ENCODE assay signal across 8 mouse cellular contexts in genomic region chr11:102697338-102698017, GRCm38 (mm10). TPM values are rescaled to one million over a fixed set of nuclear protein-coding genes. Genes with fewer than 3 reads are reported as not detected.
DNase-seq lines count a peak whose midpoint lies in the region; ATAC-seq and TF ChIP-seq lines count a peak whose summit lies in the region.

Gene Ccdc43 (minus strand): TSS chr11:102697782.

- TF ChIP-seq POLR2A in MEL (IDR thresholded peaks at IDR 0.05; ENCODE audit: control insufficient read depth in 1 of 2, insufficient read depth in 1 of 2, low read depth in 1 of 2, low read length in 2 of 2, poor library complexity in 1 of 2) = peak; percentile 94 to 96; a peak in 3 of 4 replicates
- TF ChIP-seq POLR2A in cerebellum, adult 2 months (IDR thresholded peaks at IDR 0.05; ENCODE audit: borderline replicate concordance, insufficient read depth, low read length) = peak; percentile 95
- TF ChIP-seq POLR2A in lung, adult 2 months (IDR thresholded peaks at IDR 0.05; ENCODE audit: borderline replicate concordance, extremely low read depth, low read depth, low read length) = peak; percentile 77

- peak; percentile 99 for ATAC-seq in forebrain, postnatal 0 days
- peak; percentile 97 for ATAC-seq in neural tube, embryonic 15.5 days (ENCODE audit: low FRiP score)

- no peak for TF ChIP-seq CTCF in MEL (IDR thresholded peaks at IDR 0.05 in 2 of 3, conservative IDR thresholded peaks at IDR 0.05 in 1 of 3; ENCODE audit: control insufficient read depth in 1 of 3, insufficient read depth in 1 of 3, low read depth in 2 of 3, low read length in 3 of 3, poor library complexity in 1 of 3, severe bottlenecking in 1 of 3)
- TF ChIP-seq CTCF in cerebellum, adult 2 months (IDR thresholded peaks at IDR 0.05; ENCODE audit: borderline replicate concordance, insufficient read depth, low read depth, low read length) = no peak
- no peak for TF ChIP-seq CTCF in forebrain, postnatal 0 days (IDR thresholded peaks at IDR 0.05; ENCODE audit: low read depth)
- TF ChIP-seq CTCF in layer of hippocampus, adult 2 months (conservative IDR thresholded peaks at IDR 0.05) = no peak
- no peak for TF ChIP-seq CTCF in lung, adult 2 months (IDR thresholded peaks at IDR 0.05; ENCODE audit: insufficient read depth, low read length)

- H3K79me2 ChIP-seq in MEL (ENCODE audit: control insufficient read depth, insufficient read depth, low read length, poor library complexity) = peaks cover 10% of the 10 kb centered on the region

- H3K4me2 ChIP-seq in forebrain, postnatal 0 days (ENCODE audit: low read depth) = peak within 1 kb of the TSS; percentile 79
- H3K4me2 ChIP-seq in neural tube, embryonic 15.5 days = peak within 1 kb of the TSS; percentile 68

- H3K4me1 ChIP-seq in MEL (ENCODE audit: control insufficient read depth in 1 of 2, insufficient read depth in 2 of 2, low read length in 2 of 2) = peaks cover 2 to 17% of the 10 kb centered on the region in 2 experiments; a peak in 3 of 4 replicates
- H3K4me1 ChIP-seq in cerebellum, adult 2 months (ENCODE audit: control insufficient read depth, insufficient read depth, low read length) = peaks cover 3% of the 10 kb centered on the region
- H3K4me1 ChIP-seq in forebrain, postnatal 0 days (ENCODE audit: insufficient read depth) = peaks cover 5% of the 10 kb centered on the region; the same call in 1 of the 2 replicates
- H3K4me1 ChIP-seq in lung, adult 2 months (ENCODE audit: control insufficient read depth, insufficient read depth, low read length) = peaks cover 6% of the 10 kb centered on the region; the same call in 1 of the 2 replicates
- peaks cover 20% of the 10 kb centered on the region for H3K4me1 ChIP-seq in neural tube, embryonic 15.5 days

- TF ChIP-seq RAD21 in MEL (IDR thresholded peaks at IDR 0.05; ENCODE audit: low read depth, low read length) = no peak

- peaks cover 0 to 21% of the 10 kb centered on the region in 2 experiments; a peak in 2 of 4 replicates for H3K36me3 ChIP-seq in MEL (ENCODE audit: control insufficient read depth in 1 of 2, insufficient read depth in 2 of 2, low read length in 2 of 2)
- H3K36me3 ChIP-seq in forebrain, postnatal 0 days (ENCODE audit: insufficient read depth) = peaks cover 3% of the 10 kb centered on the region
- peaks cover 8% of the 10 kb centered on the region; the same call in 1 of the 2 replicates for H3K36me3 ChIP-seq in neural tube, embryonic 15.5 days

- H3K27ac ChIP-seq in MEL (ENCODE audit: control insufficient read depth, low read depth, low read length) = peak within 1 kb of the TSS; percentile 25; the same call in 1 of the 2 replicates
- peak within 1 kb of the TSS; percentile 87 for H3K27ac ChIP-seq in cerebellum, adult 2 months (ENCODE audit: insufficient read depth, low read length)
- peak within 1 kb of the TSS; percentile 86 for H3K27ac ChIP-seq in forebrain, postnatal 0 days (ENCODE audit: low read depth, low read length)
- peak within 1 kb of the TSS; percentile 93 for H3K27ac ChIP-seq in layer of hippocampus, adult 2 months
- H3K27ac ChIP-seq in neural tube, embryonic 15.5 days (replicated peaks) = peak within 1 kb of the TSS; percentile 84

- H3K4me3 ChIP-seq in MEL (ENCODE audit: control insufficient read depth in 1 of 2, insufficient read depth in 1 of 2, low read depth in 2 of 2, low read length in 2 of 2) = peak within 1 kb of the TSS; percentile 81 to 86
- peak within 1 kb of the TSS; percentile 89 for H3K4me3 ChIP-seq in cerebellum, adult 2 months (replicated peaks; ENCODE audit: insufficient read depth, low read depth, low read length)
- peak within 1 kb of the TSS; percentile 69 for H3K4me3 ChIP-seq in forebrain, postnatal 0 days (ENCODE audit: low read depth, low read length)
- peak within 1 kb of the TSS; percentile 74 for H3K4me3 ChIP-seq in layer of hippocampus, adult 2 months
- peak within 1 kb of the TSS; percentile 99 for H3K4me3 ChIP-seq in lung, adult 2 months (replicated peaks; ENCODE audit: extremely low read depth, low read depth, low read length)
- peak within 1 kb of the TSS; percentile 77 for H3K4me3 ChIP-seq in neural tube, embryonic 15.5 days (replicated peaks)

- peak; percentile 94 for DNase-seq in MEL (ENCODE audit: low read depth, low spot score)
- peak; percentile 86 to 90 for DNase-seq in cerebellum, adult 2 months
- peak; percentile 93 for DNase-seq in forebrain, postnatal 0 days
- DNase-seq in heart, postnatal 4 days = peak; percentile 89
- peak; percentile 82 to 91 for DNase-seq in layer of hippocampus, adult 2 months (ENCODE audit: low spot score in 2 of 2)
- peak; percentile 87 for DNase-seq in lung, adult 2 months
- peak; percentile 90 for DNase-seq in testis, postnatal 10 days (ENCODE audit: low spot score)

- peak in 1 of 2 experiments; percentile 41; a peak in 1 of 4 replicates for TF ChIP-seq EP300 in MEL (IDR thresholded peaks at IDR 0.05; ENCODE audit: low read depth in 1 of 2, low read length in 2 of 2)

- WGBS in cerebellum, adult 2 months = under 1% methylated on average over 49 of the region's 49 CpGs
- whole genome bisulfite sequencing in forebrain, postnatal 0 days = 4% methylated on average over 48 of the region's 49 CpGs
- WGBS in lung, adult 2 months = under 1% methylated on average over 49 of the region's 49 CpGs
- under 1% methylated on average over 49 of the region's 49 CpGs for WGBS in neural tube, embryonic 15.5 days

- peak within 1 kb of the TSS; percentile 75 for H3K9ac ChIP-seq in MEL (ENCODE audit: control insufficient read depth, low read depth, low read length, poor library complexity, severe bottlenecking)
- peak within 1 kb of the TSS; percentile 81 for H3K9ac ChIP-seq in forebrain, postnatal 0 days
- H3K9ac ChIP-seq in neural tube, embryonic 15.5 days (replicated peaks) = peak within 1 kb of the TSS; percentile 76

- H3K9me3 ChIP-seq in MEL (replicated peaks; ENCODE audit: insufficient read depth, low read length) = no peaks in the 10 kb centered on the region
- no peaks in the 10 kb centered on the region for H3K9me3 ChIP-seq in forebrain, postnatal 0 days (ENCODE audit: low read length)
- no peaks in the 10 kb centered on the region for H3K9me3 ChIP-seq in neural tube, embryonic 15.5 days (replicated peaks)

- no peaks in the 10 kb centered on the region for H3K27me3 ChIP-seq in MEL (ENCODE audit: control insufficient read depth in 1 of 2, insufficient read depth in 2 of 2, low read length in 2 of 2)
- no peaks in the 10 kb centered on the region for H3K27me3 ChIP-seq in cerebellum, adult 2 months (ENCODE audit: control insufficient read depth, insufficient read depth, low read length)
- H3K27me3 ChIP-seq in forebrain, postnatal 0 days (ENCODE audit: insufficient read depth, low read length) = no peaks in the 10 kb centered on the region
- H3K27me3 ChIP-seq in neural tube, embryonic 15.5 days (replicated peaks) = no peaks in the 10 kb centered on the region

TF ChIP-seq in MEL, 35 proteins besides CTCF, POLR2A, EP300 and RAD21 (continues in another document):
- peak; percentile 94 for TF ChIP-seq ZMIZ1 (IDR thresholded peaks at IDR 0.05; ENCODE audit: low read depth, low read length)
- no peak for TF ChIP-seq JUND (IDR thresholded peaks at IDR 0.05; ENCODE audit: low read depth, low read length)
- TF ChIP-seq POLR2AphosphoS5 (IDR thresholded peaks at IDR 0.05; ENCODE audit: borderline replicate concordance, low read depth, low read length) = no peak
- no peak for TF ChIP-seq UBTF (IDR thresholded peaks at IDR 0.05; ENCODE audit: borderline replicate concordance, insufficient read depth, low read depth, low read length)
- no peak for TF ChIP-seq CHD2 (IDR thresholded peaks at IDR 0.05; ENCODE audit: low read length)
- TF ChIP-seq E2F4 (IDR thresholded peaks at IDR 0.05; ENCODE audit: borderline replicate concordance, low read depth, low read length) = no peak; the same call in 1 of the 2 replicates
- TF ChIP-seq TCF12 (IDR thresholded peaks at IDR 0.05; ENCODE audit: low read depth, low read length) = peak; percentile 85
- TF ChIP-seq NELFE (IDR thresholded peaks at IDR 0.05; ENCODE audit: low read depth, low read length) = peak; percentile 94
- TF ChIP-seq ETS1 (IDR thresholded peaks at IDR 0.05; ENCODE audit: low read depth, low read length) = peak; percentile 44; the same call in 1 of the 2 replicates
- peak; percentile 96 for TF ChIP-seq NRF1 (IDR thresholded peaks at IDR 0.05; ENCODE audit: insufficient read depth, low read depth, low read length, poor library complexity, severe bottlenecking)
- TF ChIP-seq KAT2A (conservative IDR thresholded peaks at IDR 0.05; ENCODE audit: low read depth, low read length) = no peak; the same call in 1 of the 2 replicates
- TF ChIP-seq MYC (IDR thresholded peaks at IDR 0.05; ENCODE audit: low read depth, low read length) = peak; percentile 87
- no peak for TF ChIP-seq ZNF384 (IDR thresholded peaks at IDR 0.05; ENCODE audit: low read depth, low read length)
- TF ChIP-seq MAX (IDR thresholded peaks at IDR 0.05; ENCODE audit: low read length) = peak; percentile 92
- no peak for TF ChIP-seq CHD1 (IDR thresholded peaks at IDR 0.05; ENCODE audit: low read depth, low read length)
- TF ChIP-seq MEF2A (IDR thresholded peaks at IDR 0.05; ENCODE audit: extremely low read depth, insufficient replicate concordance, low read depth, low read length, poor library complexity, severe bottlenecking) = no peak
- TF ChIP-seq POLR2AphosphoS2 (IDR thresholded peaks at IDR 0.05; ENCODE audit: low read length) = peak; percentile 94
- peak; percentile 84 for TF ChIP-seq USF1 (IDR thresholded peaks at IDR 0.05; ENCODE audit: low read depth, low read length)
- peak; percentile 62; the same call in 1 of the 2 replicates for TF ChIP-seq MAZ (IDR thresholded peaks at IDR 0.05; ENCODE audit: low read depth, low read length)
- TF ChIP-seq MXI1 (IDR thresholded peaks at IDR 0.05; ENCODE audit: low read depth, low read length) = peak; percentile 96
- TF ChIP-seq TAL1 (IDR thresholded peaks at IDR 0.05; ENCODE audit: low read length) = no peak
- TF ChIP-seq ZC3H11A (IDR thresholded peaks at IDR 0.05; ENCODE audit: low read depth, low read length) = no peak
- TF ChIP-seq SIN3A (IDR thresholded peaks at IDR 0.05; ENCODE audit: low read length) = peak; percentile 82
- no peak for TF ChIP-seq SMC3 (IDR thresholded peaks at IDR 0.05; ENCODE audit: low read depth, low read length)

RNA-seq across cellular contexts. Expression of gene Ccdc43, which starts in this region (rescaled TPM):
- total RNA-seq in MEL (2012; rRNA removed) = 35.2 and 41.7 TPM in 2 replicates
- 10 to 100 TPM in 1 of 2 experiments, not detected in 1; 39.3 TPM for polyA plus RNA-seq in MEL (2012; ENCODE audit: insufficient read depth in 1 of 2, insufficient read length in 2 of 2, low read depth in 1 of 2, low replicate concordance in 2 of 2, missing spikeins in 1 of 2)
- 24.6 and 25.0 TPM in 2 replicates for polyA plus RNA-seq in cerebellum, adult 2 months (2012; rRNA removed)
- total RNA-seq in forebrain, postnatal 0 days (2014; rRNA removed) = 33.6 and 36.9 TPM in 2 replicates
- polyA plus RNA-seq in forebrain, postnatal 0 days (2015; fragmentation: Nextera tagmentation; extraction: Ambion mirVana) = 32.1 and 36.6 TPM in 2 replicates
- 10 to 100 TPM; 21.8 to 23.2 TPM for total RNA-seq in heart, postnatal 4 days (2021)
- 10 to 100 TPM; 33.5 to 44.7 TPM for total RNA-seq in layer of hippocampus, adult 2 months (2021)
- 4.3 and 5.0 TPM in 2 replicates for polyA plus RNA-seq in lung, adult 2 months (2012; rRNA removed)
- 37.4 and 38.2 TPM in 2 replicates for polyA plus RNA-seq in neural tube, embryonic 15.5 days (2015; fragmentation: Nextera tagmentation; extraction: Ambion mirVana)

Comparison
In these comparisons a context has a peak if more than half of its experiments do, and no peak if none do; other contexts are left out.
1. Peak in every context shown above with its lines: DNase-seq, ATAC-seq, H3K4me3 ChIP-seq and H3K27ac ChIP-seq.
2. H3K27ac ChIP-seq: peak in every context shown above with its lines; median percentile 93 in layer of hippocampus, adult 2 months; 87 in cerebellum, adult 2 months; 86 in forebrain, postnatal 0 days; 84 in neural tube, embryonic 15.5 days; 25 in MEL.